Mouse (Mus musculus) yolk sac, embryonic 10.5 days (tissue): ENCODE data around the gene Lhx1.

Experiments
- DNase-seq: peaks from one replicate; pipeline ENCODE4 v3.0.0-alpha.2; 2017; ENCODE audit warnings: low spot score

Gene Lhx1

GRCm38 (mm10) chr11:84526451-84526850 lies 1.1 kb upstream of the Lhx1 start:
- no peak for DNase-seq

DNA sequence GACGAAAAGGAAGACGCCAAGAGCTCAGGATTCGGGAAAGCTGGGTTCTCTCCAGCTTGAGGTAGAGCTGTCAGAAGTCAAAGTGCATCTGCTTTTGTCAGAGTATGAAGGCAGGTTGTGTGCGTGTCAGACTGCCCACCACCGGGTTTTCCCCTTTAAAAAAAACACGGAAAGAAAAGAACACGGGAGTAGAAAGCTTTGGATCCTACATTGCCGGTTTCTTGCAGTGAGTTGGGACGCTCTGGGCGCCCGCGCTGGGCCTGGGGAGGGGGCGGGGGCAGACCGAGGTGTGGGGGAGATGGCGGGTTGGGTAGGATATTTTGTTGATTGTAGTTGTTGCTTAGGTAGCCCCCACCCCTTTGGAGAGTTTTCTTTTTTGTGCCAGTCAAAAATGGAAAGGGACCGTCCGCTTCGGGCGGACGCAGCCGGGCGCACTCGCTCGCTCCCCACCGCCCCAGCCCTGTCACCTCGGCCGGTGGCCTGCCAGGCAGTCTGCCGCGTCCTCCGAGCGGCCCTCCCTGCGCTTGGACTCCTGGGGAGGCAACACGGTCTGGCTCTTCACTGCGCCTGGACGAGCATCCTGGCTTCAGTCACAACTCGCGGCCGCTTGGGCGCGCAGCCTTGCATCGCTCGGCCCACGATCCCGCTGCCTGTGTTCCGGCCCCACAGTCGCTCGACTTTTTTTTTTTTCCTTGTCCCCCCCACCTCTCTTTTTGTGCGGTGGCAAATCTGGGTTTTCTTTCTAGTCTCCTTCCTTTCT lies 644 bp downstream of the Lhx1 start:
- no peak for DNase-seq

GRCm38 (mm10) chr11:84523841-84524510 lies 1.4 kb downstream of the Lhx1 start:
- no peak for DNase-seq

GRCm38 (mm10) chr11:84523321-84523831 lies 2.0 kb downstream of the Lhx1 start:
- DNase-seq = no peak

DNA sequence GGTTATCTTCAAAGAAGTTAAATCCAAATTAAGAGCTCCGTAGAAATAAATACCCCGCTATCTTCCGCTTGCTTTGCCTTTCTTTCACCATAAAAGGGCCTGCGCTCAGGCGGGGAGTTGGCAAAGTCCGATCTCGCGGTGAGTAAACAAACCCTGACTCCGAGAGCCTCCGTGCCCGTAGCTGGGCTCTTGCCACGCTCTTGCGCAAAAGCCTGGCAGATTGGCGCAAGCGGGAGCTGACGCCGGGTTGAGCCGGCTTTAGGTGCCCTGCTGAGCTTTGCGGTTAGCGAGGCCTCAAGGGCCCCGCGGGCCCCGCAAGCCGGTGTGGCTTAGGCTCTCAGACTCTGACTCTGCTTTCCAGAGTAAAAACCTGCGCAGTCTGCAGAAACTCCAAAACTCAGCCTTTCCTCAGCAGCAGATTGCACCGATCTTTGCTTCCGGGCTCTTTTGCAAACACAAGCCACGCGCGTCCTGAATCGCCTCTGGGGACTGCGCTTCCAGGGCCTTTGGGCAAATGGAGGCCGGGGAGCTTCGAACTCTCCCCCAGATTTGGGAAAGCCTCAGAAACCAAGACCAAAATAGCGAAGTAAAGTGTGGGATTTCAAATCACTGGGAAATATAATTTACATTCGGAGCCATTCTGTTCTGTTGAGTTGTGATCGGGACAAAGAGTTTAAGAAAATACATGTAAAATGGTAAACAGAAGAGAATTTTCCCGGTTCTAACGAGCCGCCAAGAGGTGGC lies 2.6 kb downstream of the Lhx1 start:
- DNase-seq = peak; percentile 65

- DNase-seq = no peak
Measured at GRCm38 (mm10) chr11:84521751-84522299, 3.5 kb downstream of the Lhx1 start.

- DNase-seq = no peak
Measured at GRCm38 (mm10) chr11:84521071-84521390, 4.3 kb downstream of the Lhx1 start.

DNA sequence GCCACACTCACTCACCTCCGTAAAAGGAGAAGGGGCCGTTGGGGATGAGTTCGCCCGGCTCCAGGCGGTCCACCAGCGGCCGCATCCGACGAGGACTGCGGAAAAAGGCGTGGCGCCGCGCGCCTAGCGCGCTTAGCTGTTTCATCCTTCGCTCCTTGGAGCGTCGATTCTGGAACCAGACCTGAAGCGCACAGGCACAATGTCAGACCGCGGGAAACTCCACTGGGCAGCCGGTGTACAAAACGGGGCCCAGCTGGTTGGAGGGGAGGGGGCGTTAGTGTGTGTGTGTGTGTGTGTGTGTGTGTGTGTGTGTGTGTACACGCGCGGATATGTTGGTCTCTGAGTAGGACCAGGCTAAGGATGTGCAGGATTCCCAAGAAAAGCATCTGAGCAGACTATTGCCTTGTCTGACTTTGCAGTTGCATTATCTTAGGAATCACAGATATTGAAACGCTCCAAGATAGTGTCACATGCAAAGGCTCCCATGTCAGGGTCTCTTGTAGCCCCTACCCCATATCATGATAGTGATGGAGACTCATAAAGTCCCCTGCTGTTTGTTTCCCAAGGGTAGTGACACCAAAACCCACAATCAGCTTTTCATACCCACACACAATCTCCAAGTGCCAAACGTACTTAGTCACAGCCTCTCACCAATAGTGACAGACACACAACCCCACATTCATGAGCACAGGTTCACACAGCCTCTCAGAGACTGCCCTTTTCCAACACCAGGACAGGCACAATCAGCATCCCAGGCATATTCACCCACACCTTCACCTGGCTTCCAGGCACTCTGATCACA lies 4.9 kb downstream of the Lhx1 start:
- DNase-seq = no peak

- no peak for DNase-seq
Measured at GRCm38 (mm10) chr11:84519576-84520268, 5.6 kb downstream of the Lhx1 start.

DNA sequence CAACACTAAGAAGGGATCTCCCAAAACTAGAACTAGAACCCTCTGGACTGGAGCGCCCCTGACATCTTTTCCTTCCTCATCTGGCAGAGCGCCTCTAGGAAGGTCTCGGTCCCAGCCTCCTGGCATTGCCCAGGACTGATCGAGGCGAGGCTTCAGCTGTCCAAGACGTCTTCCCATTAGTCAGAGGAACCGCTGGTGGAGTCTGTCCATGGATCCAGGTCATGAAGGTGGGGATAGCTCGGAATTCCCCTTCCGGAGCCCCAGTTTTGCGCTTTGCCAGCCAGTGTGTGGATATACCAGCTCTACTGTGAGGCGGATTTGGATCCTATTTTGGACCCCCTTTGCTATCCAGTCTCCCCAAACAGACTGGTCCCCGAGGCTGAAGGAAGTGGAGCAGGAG lies 6.3 kb downstream of the Lhx1 start:
- DNase-seq = no peak

GRCm38 (mm10) chr11:84518261-84518660 lies 7.1 kb downstream of the Lhx1 start:
- DNase-seq = no peak

GRCm38 (mm10) chr11:84517431-84517830 lies 7.9 kb downstream of the Lhx1 start:
- no peak for DNase-seq

GRCm38 (mm10) chr11:84516501-84517240 lies 8.7 kb downstream of the Lhx1 start:
- no peak for DNase-seq

GRCm38 (mm10) chr11:84513171-84514116 lies 11.9 kb downstream of the Lhx1 start, which contains the start of gene Aatf:
Gene Aatf (minus strand): TSS chr11:84513522.
- DNase-seq = peak; percentile 98

DNA sequence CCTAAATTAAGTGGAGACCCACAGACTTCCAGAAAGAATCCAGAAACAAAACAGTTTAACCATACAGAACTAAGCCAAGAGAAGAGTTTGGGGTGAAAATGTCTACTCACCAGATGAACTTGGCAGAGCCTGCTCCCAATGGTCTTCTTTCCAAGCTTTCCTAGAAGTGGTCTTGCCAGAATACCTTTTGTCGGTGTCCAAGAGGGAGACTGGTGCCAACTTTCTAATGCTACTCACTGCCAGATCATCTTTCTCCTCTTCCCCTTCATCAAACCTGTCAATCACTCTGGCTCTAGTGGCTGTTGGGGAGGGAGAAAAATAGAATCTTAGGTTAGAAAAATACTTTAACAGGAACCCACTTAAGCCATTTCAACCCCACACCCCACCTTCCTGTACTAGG lies 13.3 kb downstream of the Lhx1 start:
- DNase-seq = no peak

DNA sequence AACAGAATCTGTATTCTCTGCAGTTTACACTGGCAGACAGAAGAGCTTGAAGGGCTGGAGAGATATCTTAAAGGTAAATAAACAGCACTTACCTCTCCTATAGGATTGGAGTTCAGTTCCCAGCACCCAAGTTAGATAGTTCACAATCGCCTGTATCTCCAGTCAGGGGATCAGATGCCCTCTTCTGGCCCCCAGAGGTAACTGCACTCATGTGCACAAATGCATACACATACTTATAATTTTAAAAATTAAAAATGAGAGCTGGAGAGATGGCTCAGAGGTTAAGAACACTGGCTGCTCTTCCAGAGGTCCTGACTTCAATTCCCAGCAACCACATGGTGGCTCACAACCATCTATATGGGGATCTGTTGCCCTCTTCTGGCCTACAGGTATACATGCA lies 21.0 kb downstream of the Lhx1 start:
- DNase-seq = no peak

- no peak for DNase-seq
Measured at GRCm38 (mm10) chr11:84497944-84498343, 27.4 kb downstream of the Lhx1 start.

- DNase-seq = no peak
Measured at GRCm38 (mm10) chr11:84496901-84497300, 28.4 kb downstream of the Lhx1 start.

DNA sequence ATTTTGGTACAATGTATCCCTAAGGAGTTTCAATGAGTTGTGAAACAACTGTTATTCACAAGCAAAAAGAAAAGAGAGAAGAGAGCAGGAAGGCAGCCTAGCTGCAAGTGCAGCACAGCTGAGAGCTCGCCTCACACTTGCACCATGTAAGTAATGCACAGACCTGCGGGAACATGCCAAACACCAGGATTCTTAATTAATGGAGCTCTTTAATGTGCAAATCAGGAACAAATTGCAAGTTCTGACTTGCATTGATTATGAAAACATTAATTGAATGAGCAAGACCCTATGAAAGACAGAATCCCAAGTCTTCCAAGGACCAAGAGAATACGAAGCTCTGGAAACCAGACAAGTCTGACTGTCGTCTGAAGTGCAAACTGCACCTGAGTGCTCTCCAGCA lies 29.6 kb downstream of the Lhx1 start:
- no peak for DNase-seq
